Mouse (Mus musculus) right cerebral cortex, postnatal 36 days (tissue): Measurements from ENCODE around the gene Smim9.
A peak's percentile ranks its signal among the peaks of the same experiment; 100 is the strongest.
"Not testable (repeated sequence)": the region's sequence is repeated elsewhere in the genome, so short reads cannot be mapped to it uniquely, and the experiment has no call there.

ENCODE experiments used
- DNase-seq, 2 experiments: peaks; one replicate each; pipeline ENCODE4 v3.0.0; 2022; ENCODE audit warnings: low spot score in 2 of 2, mixed read lengths in 1 of 2

The Smim9 gene

DNA sequence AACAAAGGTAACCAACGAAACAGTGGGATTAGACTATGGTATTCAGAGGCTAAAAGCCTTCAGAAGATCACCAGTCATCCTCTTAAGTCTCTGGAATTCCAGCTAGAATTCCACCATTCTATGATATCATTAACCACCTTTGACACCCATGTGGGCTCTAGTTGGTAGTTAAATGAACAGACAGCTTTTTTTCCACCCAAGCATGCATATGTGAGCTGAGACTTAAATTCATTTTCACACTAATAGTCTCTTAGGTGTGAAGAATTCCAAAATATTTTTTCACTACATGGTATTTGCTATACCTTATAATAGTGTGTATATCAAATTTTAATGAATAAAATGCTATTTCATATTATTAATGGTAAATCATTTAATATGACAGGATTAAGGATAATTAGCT, at the start of gene Smim9:
TSS of gene Smim9 (minus strand) at position 101 of the 400 bp plus-strand sequence.
- no peak for DNase-seq

DNA sequence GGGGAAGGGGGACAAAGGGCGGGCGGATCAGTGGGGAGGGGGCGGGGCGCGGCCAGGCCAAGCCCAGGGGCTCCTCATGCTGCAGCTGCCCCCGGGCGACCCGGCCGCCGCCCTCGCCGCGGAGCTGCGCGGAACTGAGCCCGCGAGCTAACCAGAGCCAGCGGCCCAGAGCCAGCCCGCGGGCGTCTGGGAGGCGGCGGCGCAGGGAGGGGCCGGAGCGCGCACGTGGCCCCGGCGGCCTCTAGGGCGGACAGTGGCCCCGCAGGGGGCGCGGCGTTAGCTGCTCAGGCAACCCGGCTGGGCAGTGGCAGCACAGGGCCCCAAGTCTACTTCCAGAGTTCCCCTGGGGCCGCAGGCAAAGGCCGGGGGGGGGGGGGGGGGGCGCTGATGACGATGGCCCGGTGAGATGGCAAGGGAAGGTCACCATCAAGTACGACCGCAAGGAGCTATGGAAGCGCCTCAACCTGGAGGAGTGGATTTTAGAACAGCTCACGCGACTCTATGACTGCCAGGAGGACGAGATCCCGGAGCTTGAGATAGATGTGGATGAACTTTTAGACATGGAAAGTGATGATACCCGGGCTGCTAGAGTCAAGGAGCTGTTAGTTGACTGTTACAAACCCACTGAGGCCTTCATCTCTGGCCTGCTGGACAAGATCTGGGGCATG, 7.9 kb downstream of the Smim9 start:
- no peak for DNase-seq

GRCm38 (mm10) chrX:75152249-75152648, 11.3 kb downstream of the Smim9 start:
- no peak for DNase-seq

GRCm38 (mm10) chrX:75150304-75150703, 13.3 kb downstream of the Smim9 start:
- DNase-seq: no peak

DNA sequence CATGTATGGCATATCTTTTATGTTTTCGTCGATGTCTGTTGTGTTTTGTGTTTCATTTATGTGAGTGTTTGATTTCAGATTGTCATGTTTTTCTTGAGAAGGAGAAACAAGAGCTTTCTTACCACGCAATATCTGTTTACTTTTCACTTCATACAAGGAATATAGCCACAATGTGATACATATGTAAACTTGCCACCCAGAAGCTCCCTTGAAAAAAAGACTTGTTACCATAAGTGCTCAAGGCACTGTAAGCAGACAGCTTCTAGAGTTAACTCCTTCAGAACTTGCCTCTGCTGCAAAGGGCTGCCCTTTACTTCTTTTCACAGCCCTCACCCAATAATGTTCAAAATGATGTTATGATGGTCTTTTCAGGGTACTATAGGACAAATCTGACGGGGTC, 15.2 kb downstream of the Smim9 start:
- no peak for DNase-seq

DNA sequence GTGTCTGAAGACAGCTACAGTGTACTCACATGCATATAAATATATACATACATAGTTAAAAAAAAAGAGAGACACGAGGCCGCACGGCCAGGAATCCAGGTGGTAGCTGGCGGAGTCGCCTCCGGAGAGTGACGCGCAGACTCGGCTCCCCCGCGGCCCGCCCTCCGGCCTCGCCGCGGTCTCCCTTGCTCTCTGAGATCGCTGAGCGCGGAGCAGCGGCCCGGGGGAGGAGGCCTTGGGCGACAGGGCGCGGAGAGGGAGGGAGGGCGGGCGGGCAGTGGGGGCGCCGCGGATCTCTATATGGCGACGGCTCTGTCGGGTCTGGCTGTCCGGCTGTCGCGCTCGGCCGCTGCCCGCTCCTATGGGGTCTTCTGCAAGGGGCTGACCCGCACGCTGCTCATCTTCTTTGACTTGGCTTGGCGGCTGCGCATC, 20.4 kb downstream of the Smim9 start:
- not testable (repeated sequence) for DNase-seq

DNA sequence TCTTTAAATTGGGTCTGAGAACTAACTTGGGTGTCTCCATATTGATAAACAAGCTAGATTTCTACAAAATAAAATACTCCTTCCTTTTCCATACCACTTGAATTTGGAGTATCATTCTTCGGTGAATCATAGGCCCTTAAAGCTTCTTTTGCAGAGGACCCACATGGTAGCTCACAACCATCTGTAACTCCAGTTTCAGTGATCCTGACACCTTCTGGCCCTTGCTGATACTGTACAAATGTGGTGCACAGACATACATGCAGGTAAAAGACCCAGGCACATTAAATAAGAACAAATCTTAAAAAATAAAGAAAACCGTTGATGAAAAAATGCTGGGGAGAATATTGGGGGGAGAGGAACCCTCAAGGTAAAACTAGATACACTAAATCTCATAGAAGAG, 25.4 kb downstream of the Smim9 start:
- DNase-seq: no peak

DNA sequence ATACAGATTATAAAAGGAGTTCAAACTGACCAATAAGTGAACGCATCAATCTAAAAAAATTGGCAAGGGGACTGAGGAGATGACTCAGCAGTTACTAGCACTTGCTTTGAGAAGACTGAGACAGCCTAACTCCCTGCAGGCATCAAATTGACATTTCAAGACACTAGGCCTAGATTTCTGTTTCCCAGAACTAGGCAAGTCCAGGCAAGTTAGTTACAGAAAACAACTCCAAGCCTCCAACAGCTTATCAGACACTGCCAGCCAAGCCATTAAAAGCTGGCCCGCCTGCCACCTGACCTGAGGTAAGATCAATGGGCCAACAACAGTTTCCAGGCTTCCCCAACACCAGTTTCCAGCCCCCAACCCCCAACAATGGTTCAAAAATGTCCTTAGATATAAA, 25.8 kb downstream of the Smim9 start:
- DNase-seq: no peak

GRCm38 (mm10) chrX:75136938-75137337, 26.6 kb downstream of the Smim9 start:
- no peak for DNase-seq

- peak; percentile 49 to 55 for DNase-seq
These were observed 33.0 kb downstream of the Smim9 start, which contains the start of gene Mpp1 for GRCm38 (mm10) chrX:75130467-75131160. Gene Mpp1, minus strand, starts transcription at chrX:75131016.

DNA sequence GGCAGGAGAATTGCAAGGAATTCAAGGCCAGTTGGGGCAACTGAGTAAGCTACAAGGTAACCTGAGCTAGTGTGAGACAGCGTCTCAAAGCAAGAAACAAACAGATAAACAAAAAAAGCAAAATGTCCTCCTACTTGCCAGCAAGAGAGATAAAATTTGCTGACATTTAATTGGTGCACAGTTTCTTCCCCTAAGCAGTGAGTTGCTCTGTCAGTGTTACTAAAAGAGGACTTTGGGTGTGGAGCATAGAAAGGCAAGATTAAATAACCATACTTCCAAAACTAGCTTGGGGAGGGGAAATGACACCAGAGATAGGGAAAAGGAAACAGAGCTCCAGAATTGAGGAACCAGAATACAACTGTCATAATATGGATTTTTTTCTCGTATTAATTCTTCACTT, 34.1 kb downstream of the Smim9 start:
- no peak for DNase-seq

DNA sequence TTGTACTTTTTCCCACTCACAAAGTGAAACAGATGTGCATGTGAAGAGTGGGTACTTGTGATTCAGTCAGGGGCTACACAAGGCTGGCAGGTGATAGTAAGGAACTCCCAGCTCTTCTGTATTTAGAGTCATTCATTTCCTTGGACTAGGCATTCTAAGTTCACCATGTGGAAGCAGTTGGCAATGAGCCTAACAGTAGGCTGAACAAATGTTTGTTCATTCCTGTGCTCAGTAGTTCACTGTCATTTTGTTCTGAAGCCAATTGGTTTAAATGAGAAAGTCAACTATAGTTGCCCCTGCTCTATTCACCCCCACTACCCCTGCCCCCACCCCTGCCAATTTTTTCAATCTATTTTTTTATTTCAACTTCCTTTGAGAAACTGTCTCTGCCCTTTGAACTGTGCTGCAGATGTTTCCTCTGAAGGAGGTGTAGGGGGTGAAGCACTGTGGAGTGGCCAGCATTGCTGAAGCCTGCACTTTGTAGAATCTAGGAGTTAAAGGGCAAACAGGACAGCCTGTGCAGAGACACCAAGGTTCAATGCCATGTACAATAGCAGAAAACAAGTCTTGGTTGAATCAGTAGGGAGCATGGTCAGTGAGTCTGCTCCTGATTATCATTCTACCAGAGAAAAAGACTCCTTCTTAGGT, 35.1 kb downstream of the Smim9 start:
- no peak for DNase-seq

DNA sequence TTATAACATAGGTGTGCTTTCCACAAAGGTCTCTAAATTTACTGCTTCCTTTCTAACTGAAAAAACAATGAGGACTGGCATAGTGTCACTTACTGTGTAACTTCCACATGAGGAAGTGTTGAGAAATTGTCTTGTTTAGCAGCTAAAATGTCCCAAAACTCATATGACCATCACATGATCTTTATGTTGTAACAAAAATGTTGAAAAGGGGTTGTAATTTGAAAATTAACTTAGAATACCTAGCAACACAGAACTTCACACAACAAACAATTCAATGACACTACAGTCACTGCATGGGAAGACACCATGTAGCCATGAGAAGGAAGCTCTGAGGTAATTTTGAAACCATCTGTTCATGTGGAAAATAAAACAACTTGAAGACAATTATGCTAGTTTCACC, 36.7 kb downstream of the Smim9 start:
- DNase-seq: no peak

DNA sequence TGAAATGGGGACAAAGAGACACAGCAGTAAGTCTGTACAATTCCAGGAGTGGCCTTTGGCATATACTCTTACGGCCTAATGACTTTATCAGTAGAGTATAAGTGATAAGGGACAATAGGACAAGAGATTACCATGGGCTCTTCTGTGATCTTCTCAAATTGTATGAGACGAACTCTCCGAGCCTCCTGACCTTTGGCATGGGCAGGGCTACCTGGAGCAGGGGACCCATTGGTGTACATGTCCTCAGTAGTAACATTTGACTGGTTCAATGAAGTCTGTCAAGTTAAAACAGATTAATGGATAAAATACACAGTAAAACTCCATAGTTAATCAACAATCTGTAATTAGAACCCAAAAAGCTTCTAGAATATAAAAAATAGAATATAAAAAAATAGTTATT, 38.0 kb downstream of the Smim9 start:
- DNase-seq: no peak

GRCm38 (mm10) chrX:75115550-75115949, 48.0 kb downstream of the Smim9 start:
- DNase-seq: no peak

DNA sequence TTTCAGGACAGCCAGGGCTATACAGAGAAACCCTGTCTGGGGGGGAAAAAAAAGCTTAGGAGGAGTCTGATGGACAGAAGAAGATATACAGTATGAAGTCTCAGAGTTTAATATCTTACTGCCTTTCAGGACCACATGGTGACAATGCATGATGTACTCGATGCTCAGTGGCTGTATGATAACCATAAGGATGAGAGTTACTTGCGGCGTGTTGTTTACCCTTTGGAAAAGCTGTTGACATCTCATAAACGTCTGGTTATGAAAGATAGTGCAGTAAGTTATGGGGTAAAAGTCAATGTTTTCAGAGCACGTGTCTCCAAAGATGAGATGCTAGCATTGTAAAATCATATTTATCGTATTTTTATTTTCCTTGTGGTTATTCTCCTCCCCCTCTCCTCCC, 61.3 kb downstream of the Smim9 start:
- no peak for DNase-seq

DNA sequence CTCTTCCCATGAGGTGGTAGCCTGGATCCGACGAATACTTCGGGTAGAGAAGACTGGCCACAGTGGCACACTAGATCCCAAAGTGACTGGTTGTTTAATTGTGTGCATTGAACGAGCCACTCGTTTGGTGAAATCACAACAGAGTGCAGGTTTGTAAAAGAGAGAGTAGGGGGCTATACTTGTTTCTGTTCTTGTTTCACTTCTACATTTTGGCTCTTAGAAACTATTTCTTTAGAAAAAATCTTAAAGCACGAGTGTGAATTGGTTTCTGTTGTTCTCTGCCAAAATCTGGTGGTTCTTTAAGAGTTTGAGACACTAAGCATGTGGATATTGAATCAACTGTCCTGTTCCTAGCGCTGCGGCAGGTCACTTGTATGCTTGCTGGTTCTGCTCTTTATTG, 64.8 kb downstream of the Smim9 start:
- DNase-seq: no peak

GRCm38 (mm10) chrX:75096163-75096770, 67.3 kb downstream of the Smim9 start:
- DNase-seq: no peak
